Mouse (Mus musculus) lung, adult 2 months (tissue): ENCODE data around the gene Arid5a. TPM values are rescaled to one million over a fixed set of nuclear protein-coding genes. Genes with fewer than 3 reads are reported as not detected.

Experiments
- DNase-seq: peaks from one replicate; pipeline ENCODE4 v3.0.0; 2022
- H3K4me1 ChIP-seq: fragments of 200-500 bp; 2 replicates; pipeline ENCODE4 v1.6.1; 2011; ENCODE audit warnings: low read length; ENCODE audit not compliant: control insufficient read depth, insufficient read depth
- H3K4me3 ChIP-seq: fragments of 200-500 bp; replicated peaks from 2 replicates; pipeline ENCODE3; 2011; ENCODE audit warnings: low read depth, mild to moderate bottlenecking, control low read depth, low read length; ENCODE audit errors: extremely low read depth
- CTCF ChIP-seq: fragments of 200-500 bp; IDR thresholded peaks from 2 replicates; pipeline ENCODE4 v1.5.1; 2011; ENCODE audit warnings: mild to moderate bottlenecking, low read length, control low read depth; ENCODE audit not compliant: insufficient read depth
- POLR2A ChIP-seq: fragments of 200-500 bp; IDR thresholded peaks from 2 replicates; pipeline ENCODE4 v1.6.1; 2011; ENCODE audit warnings: low read depth, mild to moderate bottlenecking, control low read depth, low read length, borderline replicate concordance; ENCODE audit errors: extremely low read depth
- WGBS: fragments of 180-500 bp; shearing (Covaris S2); methylation state at CpG from one replicate; pipeline ENCODE4 v1.1.7; 2018; 5-methylcytosine and 5-hydroxymethylcytosine counted together
- polyA plus RNA-seq: library from polyadenylated mRNA; depleted of rRNA; stranded (reverse); fragments of >200 nt; gene quantifications from 2 replicates; pipeline ENCODE4 v1.2.3, GENCODE M21; 2012

The Arid5a gene
- polyA plus RNA-seq, 1 experiment = 11.2 TPM

- Histone ChIP-seq H3K4me3 (no peak overlapping the region), H3K4me1 (peaks cover 12% of the 10 kb centered on the region)
- TF ChIP-seq CTCF (no peak), POLR2A (no peak)
- no peak for DNase-seq
- WGBS = 38% methylated on average over 3 of the region's 3 CpGs
Observed at GRCm38 (mm10) chr1:36270666-36271065, 36.9 kb upstream of the Arid5a start.

- WGBS = 50% methylated on average over 8 of the region's 8 CpGs
- TF ChIP-seq CTCF (no peak), POLR2A (0 out of 2 replicates have a peak, but pooled peaks have one; percentile 7)
- H3K4me1 ChIP-seq = peaks cover 12% of the 10 kb centered on the region
- H3K4me3 ChIP-seq = no peak overlapping the region
- no peak for DNase-seq
Observed at GRCm38 (mm10) chr1:36271516-36272230, 35.9 kb upstream of the Arid5a start.

- WGBS = 19% methylated on average over 5 of the region's 5 CpGs
- no peak for DNase-seq
- H3K4me3 ChIP-seq = peak overlapping the region; percentile 55
Observed at GRCm38 (mm10) chr1:36272546-36272945, 35.0 kb upstream of the Arid5a start.

GRCm38 (mm10) chr1:36273288-36273687 lies 34.2 kb upstream of the Arid5a start:
- H3K4me3 ChIP-seq = peak overlapping the region; percentile 55
- WGBS = 8% methylated on average over 9 of the region's 9 CpGs
- TF ChIP-seq CTCF (no peak), POLR2A (peak; percentile 27; the same call in 1 of the 2 replicates)
- DNase-seq = peak; percentile 39
- H3K4me1 ChIP-seq = peaks cover 12% of the 10 kb centered on the region

More at GRCm38 (mm10) chr1:36272546-36272945, 35.0 kb upstream of the Arid5a start:
- H3K4me1 ChIP-seq = peaks cover 12% of the 10 kb centered on the region
- TF ChIP-seq CTCF = no peak
- no peak for TF ChIP-seq POLR2A

- no peak for DNase-seq
- 63% methylated on average over 5 of the region's 5 CpGs for WGBS
- Histone ChIP-seq H3K4me3 (peak within 1 kb of the TSS; percentile 55), H3K4me1 (peaks cover 12% of the 10 kb centered on the region)
- TF ChIP-seq CTCF (no peak), POLR2A (no peak)
Observed at GRCm38 (mm10) chr1:36274455-36274854, 33.1 kb upstream of the Arid5a start, which contains the start of gene Neurl3. Neurl3 (minus strand) TSS chr1:36274679.

GRCm38 (mm10) chr1:36275635-36276389 lies 31.7 kb upstream of the Arid5a start:
- no peak for DNase-seq
- Histone ChIP-seq H3K4me3 (no peak overlapping the region), H3K4me1 (peaks cover 7% of the 10 kb centered on the region)
- WGBS = 72% methylated on average over 13 of the region's 13 CpGs
- TF ChIP-seq POLR2A = no peak
- TF ChIP-seq CTCF = no peak

GRCm38 (mm10) chr1:36277267-36278060 lies 30.1 kb upstream of the Arid5a start:
- peak; percentile 81 for DNase-seq
- H3K4me3 ChIP-seq = no peak overlapping the region
- TF ChIP-seq CTCF (peak; percentile 92), POLR2A (no peak)
- WGBS = 21% methylated on average over 7 of the region's 7 CpGs
- H3K4me1 ChIP-seq = no peaks in the 10 kb centered on the region; the same call in 1 of the 2 replicates

GRCm38 (mm10) chr1:36279202-36279601 lies 28.3 kb upstream of the Arid5a start:
- Histone ChIP-seq H3K4me1 (no peaks in the 10 kb centered on the region), H3K4me3 (no peak overlapping the region)
- no peak for TF ChIP-seq POLR2A
- TF ChIP-seq CTCF = peak; percentile 82
- peak; percentile 83 for DNase-seq
- WGBS = 13% methylated on average over 3 of the region's 3 CpGs

- TF ChIP-seq POLR2A (no peak), CTCF (no peak)
- Histone ChIP-seq H3K4me3 (no peak overlapping the region), H3K4me1 (no peaks in the 10 kb centered on the region)
- no peak for DNase-seq
- WGBS = 85% methylated on average over 3 of the region's 3 CpGs
Observed at GRCm38 (mm10) chr1:36280938-36281337, 26.6 kb upstream of the Arid5a start.
